Mouse (Mus musculus) stomach, embryonic 15.5 days (tissue): ENCODE measurements around the gene Mphosph9. TPM values are rescaled to one million over a fixed set of nuclear protein-coding genes. Genes with fewer than 3 reads are reported as not detected.

Experiments
- ATAC-seq: fragments of 200-750 bp; cut with Nextera tagmentation; 2 replicates; pipeline ENCODE4 v1.8.0; 2017; ENCODE audit warnings: low read depth, moderate number of reproducible peaks, moderate TSS enrichment; ENCODE audit not compliant: insufficient read depth, low FRiP score
- H3K27ac ChIP-seq: fragments of 300-500 bp; sonication (generic); 2 replicates; pipeline ENCODE4 v1.5.1; 2015; ENCODE audit warnings: mild to moderate bottlenecking, inconsistent platforms
- H3K27me3 ChIP-seq: fragments of 300-500 bp; sonication (generic); replicated peaks from 2 replicates; pipeline ENCODE4 v1.6.1; 2015; ENCODE audit warnings: inconsistent platforms
- H3K36me3 ChIP-seq: fragments of 300-500 bp; sonication (generic); 2 replicates; pipeline ENCODE4 v1.6.1; 2015; ENCODE audit warnings: inconsistent platforms
- H3K4me1 ChIP-seq: fragments of 300-500 bp; sonication (generic); 2 replicates; pipeline ENCODE4 v1.6.1; 2015; ENCODE audit warnings: inconsistent platforms
- H3K4me2 ChIP-seq: fragments of 300-500 bp; sonication (generic); 2 replicates; pipeline ENCODE4 v1.6.1; 2015; ENCODE audit warnings: mild to moderate bottlenecking, inconsistent platforms
- H3K4me3 ChIP-seq: fragments of 300-500 bp; sonication (generic); replicated peaks from 2 replicates; pipeline ENCODE4 v1.5.1; 2015; ENCODE audit warnings: inconsistent platforms
- H3K9ac ChIP-seq: fragments of 300-500 bp; sonication (generic); 2 replicates; pipeline ENCODE4 v1.6.1; 2015; ENCODE audit warnings: inconsistent platforms
- H3K9me3 ChIP-seq: fragments of 300-500 bp; sonication (generic); 2 replicates; pipeline ENCODE4 v1.6.1; 2016; ENCODE audit warnings: inconsistent platforms
- WGBS: fragments of 180-500 bp; shearing (Covaris S2); methylation state at CpG from one replicate; pipeline ENCODE4 v1.1.7; 2015; 5-methylcytosine and 5-hydroxymethylcytosine counted together
- polyA plus RNA-seq: library from polyadenylated mRNA; unstranded; fragments of >200 nt; fragmentation: Nextera tagmentation; extraction: Ambion mirVana; gene quantifications from 2 replicates; pipeline ENCODE4 v1.2.1, GENCODE M21; 2015

Gene Mphosph9
- polyA plus RNA-seq, 1 experiment from 2014 or later, result 10.4 TPM

DNA sequence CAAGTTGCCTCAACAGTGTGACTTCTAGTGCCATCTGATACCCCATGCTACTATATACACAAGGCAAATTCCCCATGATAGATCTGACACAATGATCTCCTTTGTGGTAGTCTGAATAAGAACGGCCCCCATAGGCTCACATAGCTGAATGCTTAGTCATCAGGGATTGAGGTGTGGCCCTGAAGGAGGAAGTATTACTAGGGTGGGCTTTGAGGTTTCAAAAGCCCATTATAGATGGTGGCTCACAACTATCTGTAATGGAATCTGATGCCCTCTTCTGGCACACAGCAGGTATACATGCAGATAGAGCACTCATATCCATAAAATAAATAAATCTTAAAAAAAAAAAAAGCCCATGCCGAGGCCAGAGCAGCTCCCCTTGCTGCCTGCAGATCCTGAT, 68.6 kb downstream of the Mphosph9 start:
- Histone ChIP-seq H3K9ac (no peak overlapping the region), H3K4me2 (no peak overlapping the region), H3K4me1 (no peaks in the 10 kb centered on the region), H3K9me3 (no peaks in the 10 kb centered on the region), H3K36me3 (peaks cover 13% of the 10 kb centered on the region; the same call in 1 of the 2 replicates), H3K4me3 (no peak overlapping the region), H3K27ac (no peak overlapping the region), H3K27me3 (no peaks in the 10 kb centered on the region)
- 53% methylated on average over 2 of the region's 2 CpGs for WGBS
- no peak for ATAC-seq

DNA sequence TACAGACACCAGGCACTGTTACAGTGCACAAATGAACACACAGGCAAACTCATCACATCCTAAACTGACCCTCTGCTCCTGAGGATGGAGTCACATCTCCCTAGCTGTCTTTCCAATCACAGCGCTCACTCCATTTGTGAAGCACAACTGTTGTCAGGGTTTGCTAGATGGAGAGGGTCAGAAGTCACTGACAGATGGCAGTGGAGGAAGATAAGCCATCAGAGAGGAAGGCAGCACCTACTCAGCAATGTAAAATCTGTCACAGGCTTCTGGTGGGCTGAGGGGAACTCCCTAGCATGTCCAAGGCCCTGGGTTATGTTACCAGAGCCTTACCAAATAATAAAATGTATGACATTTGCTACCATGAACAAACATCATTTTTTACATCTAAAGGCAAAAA, 69.7 kb downstream of the Mphosph9 start:
- no peaks in the 10 kb centered on the region for H3K9me3 ChIP-seq
- H3K9ac ChIP-seq, result no peak overlapping the region
- H3K27me3 ChIP-seq, result no peaks in the 10 kb centered on the region
- ATAC-seq, result no peak
- H3K4me3 ChIP-seq, result no peak overlapping the region
- no peaks in the 10 kb centered on the region for H3K4me1 ChIP-seq
- H3K4me2 ChIP-seq, result no peak overlapping the region
- 100% methylated on average over 1 of the region's 1 CpGs for WGBS
- H3K36me3 ChIP-seq, result peaks cover 13% of the 10 kb centered on the region; the same call in 1 of the 2 replicates
- no peak overlapping the region for H3K27ac ChIP-seq

DNA sequence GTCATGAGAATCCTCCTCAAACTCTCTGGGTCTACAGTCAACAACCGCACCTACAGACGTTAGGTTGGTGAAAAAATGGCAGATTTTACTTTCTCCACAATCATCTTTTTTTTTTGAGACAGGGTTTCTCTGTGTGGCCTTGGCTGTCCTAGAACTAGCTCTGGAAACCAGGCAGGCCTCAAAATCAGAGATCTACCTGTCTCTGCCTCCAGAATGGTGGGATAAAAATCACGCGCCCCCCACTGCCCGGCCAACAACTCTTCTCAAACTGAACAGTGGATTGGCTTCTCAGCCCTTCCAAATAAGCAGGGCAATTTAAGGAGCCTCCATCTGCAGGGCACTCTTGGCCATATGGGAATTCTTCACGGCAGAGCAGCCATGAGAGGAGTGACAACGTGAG, 72.6 kb downstream of the Mphosph9 start:
- WGBS, result 94% methylated on average over 7 of the region's 7 CpGs
- H3K36me3 ChIP-seq, result peaks cover 10% of the 10 kb centered on the region; the same call in 1 of the 2 replicates

DNA sequence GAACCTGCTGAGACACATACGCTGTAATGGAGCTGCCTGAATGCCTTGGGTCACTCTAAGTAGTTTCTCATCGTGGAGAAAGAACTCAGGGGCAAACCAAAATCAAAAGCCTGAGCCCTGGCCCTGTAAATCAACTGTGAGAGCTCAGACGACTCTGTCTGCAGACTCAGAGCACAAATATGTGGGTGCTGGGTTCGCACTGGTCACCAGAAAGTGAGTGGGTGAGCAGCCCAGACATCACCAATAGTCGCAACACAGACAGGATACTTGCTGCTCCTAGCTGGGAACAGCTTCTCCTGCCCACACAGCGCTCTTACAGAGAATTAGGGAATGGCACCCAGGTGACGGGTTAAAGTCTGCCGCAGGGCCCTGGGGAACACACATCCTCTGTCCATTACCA, 74.2 kb downstream of the Mphosph9 start:
- no peak overlapping the region for H3K4me3 ChIP-seq
- H3K4me1 ChIP-seq, result peaks cover 10% of the 10 kb centered on the region
- H3K36me3 ChIP-seq, result peaks cover 8% of the 10 kb centered on the region; the same call in 1 of the 2 replicates
- H3K27me3 ChIP-seq, result no peaks in the 10 kb centered on the region
- no peaks in the 10 kb centered on the region for H3K9me3 ChIP-seq
- 85% methylated on average over 8 of the region's 8 CpGs for WGBS
- ATAC-seq, result no peak
- H3K9ac ChIP-seq, result no peak overlapping the region
- H3K27ac ChIP-seq, result no peak overlapping the region
- no peak overlapping the region for H3K4me2 ChIP-seq

More for the DNA sequence above, 72.6 kb downstream of the Mphosph9 start:
- peaks cover 5% of the 10 kb centered on the region; the same call in 1 of the 2 replicates for H3K4me1 ChIP-seq
- H3K4me3 ChIP-seq, result no peak overlapping the region
- H3K9ac ChIP-seq, result no peak overlapping the region
- no peak overlapping the region for H3K4me2 ChIP-seq
- H3K9me3 ChIP-seq, result no peaks in the 10 kb centered on the region
- no peaks in the 10 kb centered on the region for H3K27me3 ChIP-seq
- ATAC-seq, result no peak
- H3K27ac ChIP-seq, result no peak overlapping the region

DNA sequence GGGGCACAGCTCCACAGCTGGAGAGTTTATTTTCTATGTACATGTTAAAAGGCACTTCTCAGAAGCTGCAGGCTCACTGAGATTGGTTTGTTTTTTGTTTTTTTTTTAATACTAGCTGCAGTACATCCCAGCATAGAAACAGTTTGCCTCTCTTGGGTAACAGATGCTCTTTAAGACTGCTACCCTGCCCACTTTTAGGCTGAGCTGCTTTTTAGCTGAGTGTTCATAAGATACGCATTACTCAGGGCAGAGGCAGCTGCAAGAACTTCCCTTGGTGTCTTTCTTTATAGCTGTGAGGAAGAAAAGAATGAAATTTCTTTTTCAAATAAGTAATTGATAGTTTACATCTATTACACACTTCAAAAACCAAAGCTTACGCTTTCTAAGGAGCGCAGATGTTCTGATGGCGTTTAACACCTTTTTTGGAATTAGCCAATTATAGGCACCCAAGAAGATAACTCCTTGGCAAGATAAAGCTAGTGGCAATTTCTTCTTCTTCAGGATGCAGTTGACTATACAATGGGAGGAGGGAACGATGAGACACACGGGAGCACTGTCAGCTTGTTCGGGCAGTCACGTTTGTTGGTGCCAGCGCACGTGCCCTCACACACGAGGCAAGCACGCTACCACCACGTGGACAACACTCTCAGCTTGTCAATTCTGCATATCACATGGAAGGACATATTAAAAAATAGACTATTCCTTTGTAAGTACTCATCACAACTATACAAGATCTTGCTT, 75.0 kb downstream of the Mphosph9 start:
- Histone ChIP-seq H3K36me3 (0 out of 2 replicates have a peak, but pooled peaks cover 3% of the 10 kb centered on the region), H3K27ac (no peak overlapping the region), H3K9ac (no peak overlapping the region), H3K4me1 (peaks cover 18% of the 10 kb centered on the region), H3K4me3 (no peak overlapping the region), H3K27me3 (no peaks in the 10 kb centered on the region), H3K4me2 (no peak overlapping the region), H3K9me3 (no peaks in the 10 kb centered on the region)
- WGBS, result 94% methylated on average over 13 of the region's 13 CpGs
- no peak for ATAC-seq

DNA sequence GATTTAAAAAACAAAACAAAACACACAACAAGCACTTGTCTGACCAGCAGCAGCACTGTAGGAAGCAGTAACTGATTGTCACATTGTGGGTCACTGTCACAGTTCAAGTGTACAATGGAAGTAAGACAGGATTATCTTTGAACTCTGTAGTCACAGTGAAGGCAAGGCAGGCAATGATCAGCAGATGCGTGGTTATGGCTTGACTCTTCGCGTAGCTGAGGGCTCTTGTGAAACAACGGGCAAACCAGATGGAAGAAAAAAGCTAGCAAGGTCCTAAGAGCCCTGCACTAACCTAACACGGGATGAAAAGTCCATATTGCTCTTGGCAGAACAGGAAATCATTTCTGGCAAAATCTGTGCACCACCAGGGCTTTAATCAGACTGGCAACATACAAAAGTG, 76.7 kb downstream of the Mphosph9 start:
- H3K27me3 ChIP-seq, result no peaks in the 10 kb centered on the region
- 0 out of 2 replicates have a peak, but pooled peaks cover 3% of the 10 kb centered on the region for H3K36me3 ChIP-seq
- H3K9me3 ChIP-seq, result no peaks in the 10 kb centered on the region
- H3K9ac ChIP-seq, result no peak overlapping the region
- no peak for ATAC-seq
- no peak overlapping the region for H3K4me2 ChIP-seq
- peaks cover 25% of the 10 kb centered on the region for H3K4me1 ChIP-seq
- H3K4me3 ChIP-seq, result no peak overlapping the region
- no peak overlapping the region for H3K27ac ChIP-seq
- WGBS, result 83% methylated on average over 5 of the region's 5 CpGs

DNA sequence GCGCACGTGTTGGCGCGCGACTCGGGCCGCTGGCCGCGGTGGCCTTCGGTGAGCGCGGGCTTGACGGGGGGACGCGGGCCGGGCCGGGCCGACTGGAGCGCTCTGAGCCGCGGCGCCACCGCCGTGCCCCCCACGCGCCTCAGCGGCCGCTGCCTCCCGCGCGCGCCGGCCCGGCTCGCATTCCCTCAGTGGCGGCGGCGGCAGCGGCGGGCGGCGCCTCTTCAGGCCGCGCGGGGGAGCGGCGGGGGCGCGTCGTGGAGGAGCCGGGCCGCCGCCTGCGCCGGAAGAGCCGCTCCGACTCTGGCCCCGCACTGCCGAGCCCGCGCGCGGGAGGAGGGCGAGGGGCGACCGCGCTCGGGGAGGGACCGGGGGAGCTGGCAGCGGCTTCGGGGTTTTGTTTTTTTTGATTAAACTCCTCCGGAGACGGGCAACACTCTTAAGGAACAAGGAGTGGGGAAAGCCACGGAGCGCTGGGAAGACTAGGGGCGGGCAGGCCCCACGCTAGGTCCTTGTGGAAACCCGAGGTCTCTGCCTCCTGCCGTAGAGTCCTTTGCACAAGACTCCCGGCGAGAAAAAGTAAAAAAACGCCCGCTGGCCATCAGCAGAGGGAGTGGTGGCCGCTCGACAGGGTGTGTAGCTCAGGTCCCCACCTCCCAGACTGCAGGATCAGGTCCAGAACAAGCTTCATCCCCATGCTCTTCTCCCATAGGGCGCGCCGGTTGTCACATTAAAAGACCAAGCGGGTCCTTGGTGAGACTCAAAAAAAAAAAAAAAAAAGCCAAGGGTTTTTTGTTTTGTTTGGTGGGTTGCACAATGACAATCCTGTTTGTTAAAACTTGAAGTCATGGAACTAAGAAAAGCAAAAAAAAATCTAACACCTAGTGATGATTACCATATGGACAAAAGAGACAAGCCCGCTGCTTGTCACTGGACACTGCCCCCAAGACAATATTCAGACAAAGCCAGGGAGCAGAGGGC, 77.9 kb downstream of the Mphosph9 start, which contains the start of gene Pitpnm2:
TSS of gene Pitpnm2 (minus strand) at position 147 of the 978 bp plus-strand sequence.
- 1% methylated on average over 64 of the region's 90 CpGs for WGBS

DNA sequence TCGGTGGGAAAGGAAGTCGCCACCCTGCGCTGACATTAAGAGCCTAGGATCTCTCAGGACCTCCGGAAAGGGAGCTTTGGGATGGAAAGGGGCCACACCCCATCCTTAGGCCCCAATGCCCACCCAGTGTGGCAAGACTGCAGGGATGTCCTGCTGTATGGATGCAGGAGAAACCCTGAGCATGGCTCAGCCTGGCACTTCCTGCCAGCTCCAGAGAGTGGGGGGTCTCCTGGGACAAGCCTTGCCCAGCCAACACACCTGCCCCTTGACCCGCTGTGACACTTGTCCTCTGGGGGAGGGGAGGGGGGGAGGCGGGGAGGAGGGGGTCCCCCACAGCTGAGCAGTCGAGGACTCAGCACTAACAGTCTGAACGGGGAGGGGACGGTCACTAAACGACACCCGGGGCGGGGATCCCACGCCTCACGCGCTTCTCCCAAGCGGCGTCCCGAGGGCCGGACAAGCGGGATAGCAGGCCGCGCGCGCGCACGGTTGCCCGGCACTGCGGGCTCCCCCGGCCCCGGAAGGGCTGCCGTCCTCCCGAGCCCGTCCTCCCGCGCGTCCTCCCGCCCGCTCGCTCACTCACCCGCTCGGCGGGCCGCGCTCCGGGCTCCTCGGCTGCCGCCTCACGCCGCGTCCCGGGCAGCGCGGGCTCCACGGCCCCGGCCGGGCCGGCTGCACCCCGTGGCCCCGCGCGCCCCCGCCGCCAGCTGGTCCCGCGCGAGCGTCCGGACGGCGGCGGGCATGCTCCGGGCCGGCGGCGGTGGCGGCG, 78.7 kb downstream of the Mphosph9 start:
- Histone ChIP-seq H3K4me1 (peaks cover 25% of the 10 kb centered on the region), H3K27me3 (no peaks in the 10 kb centered on the region), H3K4me2 (peak overlapping the region; percentile 86), H3K27ac (peak overlapping the region; percentile 75), H3K36me3 (no peaks in the 10 kb centered on the region), H3K9ac (peak overlapping the region; percentile 71), H3K9me3 (no peaks in the 10 kb centered on the region), H3K4me3 (peak overlapping the region; percentile 73)
- peak; percentile 38 for ATAC-seq
- WGBS, result under 1% methylated on average over 72 of the region's 77 CpGs

More for the DNA sequence above, 77.9 kb downstream of the Mphosph9 start, which contains the start of gene Pitpnm2:
- Histone ChIP-seq H3K4me1 (peaks cover 25% of the 10 kb centered on the region), H3K9ac (peak within 1 kb of the TSS; percentile 71), H3K4me2 (peak within 1 kb of the TSS; percentile 86), H3K27me3 (no peaks in the 10 kb centered on the region), H3K36me3 (0 out of 2 replicates have a peak, but pooled peaks cover 1% of the 10 kb centered on the region), H3K4me3 (peak within 1 kb of the TSS; percentile 73), H3K9me3 (no peaks in the 10 kb centered on the region), H3K27ac (peak within 1 kb of the TSS; percentile 75)
- peak; percentile 76; the same call in 1 of the 2 replicates for ATAC-seq

DNA sequence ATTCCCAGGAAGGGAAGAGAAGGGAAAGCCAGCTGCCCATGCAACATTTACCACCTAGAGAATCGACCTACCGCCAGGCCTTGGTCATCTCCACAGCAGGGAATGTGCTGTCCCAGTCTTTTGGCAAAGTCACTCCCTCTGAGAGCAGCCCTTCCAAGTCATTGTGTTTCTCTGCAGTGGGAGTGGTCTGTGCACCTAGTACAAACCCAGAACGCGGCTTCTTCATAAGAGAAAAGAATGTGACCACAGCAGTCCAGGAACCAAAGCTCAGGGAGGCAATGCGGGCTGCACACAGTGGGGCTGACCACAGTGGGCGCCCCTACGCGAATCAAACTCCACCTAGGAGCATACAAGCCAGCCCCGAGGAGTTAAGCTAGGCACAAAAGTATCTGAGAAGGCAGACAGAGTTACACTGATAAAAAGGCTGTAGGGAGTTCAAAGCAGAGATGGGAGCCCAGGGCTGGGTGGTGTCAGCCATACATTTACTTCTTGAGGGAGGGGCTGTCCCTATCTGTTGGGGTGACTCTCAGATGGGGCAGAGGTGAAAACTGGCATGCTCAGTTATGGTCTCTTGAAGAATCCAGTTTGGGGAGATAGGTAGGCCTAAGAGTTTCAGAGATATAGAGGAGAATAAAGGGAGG, 79.7 kb downstream of the Mphosph9 start:
- Histone ChIP-seq H3K4me2 (peak overlapping the region; percentile 86), H3K9me3 (no peaks in the 10 kb centered on the region), H3K4me1 (peaks cover 25% of the 10 kb centered on the region), H3K9ac (no peak overlapping the region), H3K4me3 (peak overlapping the region; percentile 73; the same call in 1 of the 2 replicates), H3K27ac (0 out of 2 replicates have a peak overlapping the region, but pooled peaks have one; percentile 75), H3K27me3 (no peaks in the 10 kb centered on the region), H3K36me3 (no peaks in the 10 kb centered on the region)
- WGBS, result 41% methylated on average over 9 of the region's 9 CpGs
- ATAC-seq, result no peak

DNA sequence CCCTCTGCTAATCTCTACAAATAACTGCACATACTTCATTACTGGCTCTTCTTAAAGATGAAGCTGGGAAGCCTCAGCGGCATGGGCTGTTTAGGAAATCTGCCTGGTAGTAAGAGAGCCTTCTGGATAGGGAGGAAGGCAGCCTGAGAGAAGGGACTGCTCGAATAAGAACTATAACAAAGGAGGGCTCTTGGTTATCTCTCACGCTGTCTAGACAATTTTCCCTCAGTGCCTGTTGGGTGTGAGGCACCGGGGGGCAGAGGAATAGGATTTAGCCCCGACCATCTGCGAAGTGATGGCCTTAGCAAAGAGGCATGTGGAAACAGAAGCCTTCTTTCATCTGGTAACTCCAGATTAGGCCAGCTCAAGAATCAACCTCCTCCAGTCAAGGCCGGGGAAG, 80.5 kb downstream of the Mphosph9 start:
- WGBS, result 51% methylated on average over 7 of the region's 7 CpGs
- no peak overlapping the region for H3K4me2 ChIP-seq
- ATAC-seq, result no peak

DNA sequence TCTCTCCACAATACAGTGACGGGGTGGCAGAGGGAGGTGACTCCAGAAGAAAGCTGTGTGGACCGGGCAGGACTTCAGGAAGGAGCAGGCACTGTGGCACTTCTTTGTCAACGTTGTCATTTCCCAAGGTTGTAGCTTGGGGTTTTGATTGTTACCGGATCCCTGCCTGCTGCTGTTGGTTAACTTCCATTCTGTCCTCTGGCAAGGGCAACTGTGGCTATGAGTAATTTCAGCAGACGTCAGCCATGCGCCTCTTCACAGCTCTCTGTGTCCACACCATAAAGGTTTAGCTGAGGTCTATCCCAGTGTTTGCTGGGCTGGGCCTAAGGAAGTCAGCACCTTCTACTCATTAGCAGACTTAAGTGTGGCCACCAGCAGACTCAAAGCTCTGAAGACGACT, 82.9 kb downstream of the Mphosph9 start:
- H3K36me3 ChIP-seq, result no peaks in the 10 kb centered on the region
- H3K4me1 ChIP-seq, result peaks cover 30% of the 10 kb centered on the region
- no peaks in the 10 kb centered on the region for H3K27me3 ChIP-seq
- H3K4me2 ChIP-seq, result no peak overlapping the region
- H3K9me3 ChIP-seq, result no peaks in the 10 kb centered on the region
- H3K9ac ChIP-seq, result no peak overlapping the region
- no peak for ATAC-seq
- 91% methylated on average over 7 of the region's 7 CpGs for WGBS
- no peak overlapping the region for H3K27ac ChIP-seq
- no peak overlapping the region for H3K4me3 ChIP-seq

More for the DNA sequence above, 80.5 kb downstream of the Mphosph9 start:
- peaks cover 25% of the 10 kb centered on the region for H3K4me1 ChIP-seq
- no peak overlapping the region for H3K27ac ChIP-seq
- H3K9me3 ChIP-seq, result no peaks in the 10 kb centered on the region
- H3K36me3 ChIP-seq, result no peaks in the 10 kb centered on the region
- no peaks in the 10 kb centered on the region for H3K27me3 ChIP-seq
- no peak overlapping the region for H3K4me3 ChIP-seq
- H3K9ac ChIP-seq, result no peak overlapping the region
